Mouse (Mus musculus) fibroblast of lung, adult 2 months (primary cell): ENCODE results near the gene Palm2.

ENCODE experiments used
- DNase-seq: peaks from one replicate; pipeline ENCODE4 v3.0.0-alpha.2; 2011; ENCODE audit warnings: low read depth

Gene Palm2

DNA sequence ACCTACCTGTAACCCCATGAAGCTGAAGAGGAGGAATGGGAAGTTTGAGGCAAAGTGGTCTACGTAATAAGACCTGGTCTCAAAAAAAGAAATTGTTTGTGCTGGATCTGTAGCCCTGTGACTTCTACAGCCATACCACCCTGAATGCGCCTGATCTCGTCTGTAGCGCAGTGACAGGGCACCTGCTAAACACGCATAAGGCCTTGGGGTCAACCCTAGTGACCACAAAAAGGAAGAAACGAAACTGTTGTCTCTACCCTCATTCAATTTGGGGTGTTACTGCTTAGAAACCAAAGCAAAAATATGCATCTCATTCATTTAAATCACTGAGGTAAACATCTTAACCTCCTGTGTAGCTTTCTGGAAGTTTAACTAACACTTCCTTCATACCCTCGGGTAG is 270.5 kb downstream of the Palm2 start:
- no peak for DNase-seq

DNA sequence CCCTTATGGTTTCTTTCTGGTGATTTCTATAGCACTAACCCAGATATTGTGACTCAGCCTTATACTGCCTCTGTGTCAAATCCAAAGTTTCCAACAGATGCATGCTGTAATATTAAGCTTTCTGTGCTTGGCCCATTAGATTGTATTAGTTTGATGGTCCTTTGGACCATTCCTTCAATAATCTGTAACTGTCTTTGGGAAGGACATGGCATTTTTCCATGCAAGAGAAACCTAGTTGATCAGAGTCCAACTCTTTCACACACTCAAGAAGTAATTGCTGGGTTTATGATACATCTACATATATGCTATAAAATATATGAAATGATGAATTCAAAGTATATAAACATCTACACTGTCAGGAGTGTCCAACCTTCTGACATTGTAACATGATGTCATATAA is 281.8 kb downstream of the Palm2 start:
- no peak for DNase-seq

DNA sequence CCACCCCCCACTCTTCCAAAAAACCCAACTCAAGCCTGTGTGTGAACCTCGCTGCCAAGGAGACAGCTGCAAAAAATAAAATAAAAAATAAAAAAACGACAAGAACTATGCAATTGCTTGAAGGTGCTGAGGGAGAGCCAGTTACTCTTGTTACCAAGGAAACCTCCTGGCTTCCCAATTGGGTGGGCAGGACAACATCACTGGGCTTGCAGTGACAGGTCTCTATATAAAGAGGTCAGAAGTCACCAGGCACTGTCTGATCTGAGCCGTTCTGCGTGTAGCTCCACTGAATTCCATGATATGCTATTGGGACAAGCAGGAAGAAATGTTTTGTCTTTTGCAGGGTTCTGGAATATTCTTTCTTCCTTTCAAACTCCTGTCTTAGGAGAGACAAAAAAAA is 282.7 kb downstream of the Palm2 start:
- DNase-seq = no peak

DNA sequence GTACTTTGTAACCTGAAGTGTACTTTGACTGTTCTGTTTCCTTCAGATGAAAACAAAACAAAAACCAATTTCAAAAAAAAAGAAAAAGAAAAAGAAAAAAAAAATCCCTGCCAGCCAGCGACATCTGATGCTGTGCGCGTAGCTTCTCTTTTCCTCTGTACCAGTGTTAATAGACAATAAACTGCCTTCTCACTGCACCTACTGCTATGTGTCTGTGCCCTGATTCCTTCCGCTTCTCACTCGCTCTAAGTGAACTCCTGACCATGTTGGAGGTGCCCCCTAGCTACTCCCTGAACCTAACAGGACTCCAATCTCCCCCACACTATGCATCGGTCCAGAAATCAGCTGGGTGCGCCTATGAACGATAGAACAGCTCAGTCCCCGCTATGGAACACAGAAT is 283.3 kb downstream of the Palm2 start, which contains the start of gene Akap2:
Akap2 (plus strand) TSS at position 304 of the 400 bp plus-strand sequence.
- DNase-seq = no peak

DNA sequence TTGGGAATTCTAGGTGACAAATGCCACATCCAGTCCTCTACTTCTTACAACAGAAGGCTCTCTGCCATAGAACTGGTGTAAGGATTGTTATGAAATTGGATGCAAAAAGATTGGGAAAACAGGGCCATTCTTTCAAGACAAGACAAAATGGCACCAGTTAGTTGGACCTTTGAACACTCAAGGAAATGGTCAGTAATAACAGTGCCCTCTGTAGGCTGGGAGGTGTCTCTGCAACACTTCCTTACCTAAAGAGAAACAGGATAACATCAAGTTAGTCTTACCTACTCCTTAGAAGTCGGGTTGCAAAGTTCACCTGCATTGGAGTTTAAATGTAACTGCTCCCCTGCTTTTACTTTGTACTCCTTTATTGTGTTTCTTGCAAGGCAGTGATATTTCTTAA is 285.3 kb downstream of the Palm2 start:
- no peak for DNase-seq

DNA sequence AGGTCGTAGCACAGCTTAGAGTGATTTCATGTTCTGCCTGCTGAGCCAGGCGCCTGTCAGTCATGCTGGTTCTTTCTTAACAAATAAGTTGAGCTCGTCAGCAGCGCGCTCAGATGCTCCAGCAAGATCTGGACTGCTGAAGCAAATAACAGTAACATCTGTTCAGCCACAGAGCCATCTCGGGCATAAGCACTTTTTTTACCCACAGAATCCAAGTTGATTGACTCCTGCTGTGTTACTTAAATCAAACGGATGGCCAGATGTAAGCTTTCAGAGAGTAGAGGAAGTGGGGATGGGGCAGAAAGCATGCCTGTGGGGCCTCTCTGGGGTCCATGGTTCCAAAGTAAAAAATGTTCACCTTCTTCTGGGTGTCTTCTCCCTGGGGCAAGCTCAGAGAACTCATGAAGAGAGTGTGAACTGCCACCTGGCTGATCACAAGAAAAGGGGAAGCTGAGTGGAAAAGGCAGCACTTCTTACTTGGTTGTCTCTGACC is 286.9 kb downstream of the Palm2 start:
- DNase-seq = no peak

DNA sequence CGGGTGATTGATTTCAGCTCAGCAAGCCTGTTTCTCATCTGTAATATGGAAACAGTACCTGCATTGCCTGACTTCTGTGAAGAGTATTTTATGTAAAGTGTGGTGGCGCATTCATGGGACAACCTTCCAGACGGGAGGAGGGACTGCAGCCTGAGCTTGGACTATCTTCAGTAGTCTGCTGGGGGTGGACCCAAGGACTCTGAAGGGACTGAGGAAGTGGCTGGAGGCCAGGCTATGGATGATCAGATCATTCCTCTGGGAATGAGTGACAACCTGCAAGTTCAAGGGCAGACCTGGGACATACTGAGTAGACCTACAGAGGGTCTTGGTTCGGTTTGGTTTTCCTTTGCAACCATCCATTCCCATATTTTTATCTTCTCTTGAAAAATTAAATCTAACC is 288.2 kb downstream of the Palm2 start:
- no peak for DNase-seq

DNA sequence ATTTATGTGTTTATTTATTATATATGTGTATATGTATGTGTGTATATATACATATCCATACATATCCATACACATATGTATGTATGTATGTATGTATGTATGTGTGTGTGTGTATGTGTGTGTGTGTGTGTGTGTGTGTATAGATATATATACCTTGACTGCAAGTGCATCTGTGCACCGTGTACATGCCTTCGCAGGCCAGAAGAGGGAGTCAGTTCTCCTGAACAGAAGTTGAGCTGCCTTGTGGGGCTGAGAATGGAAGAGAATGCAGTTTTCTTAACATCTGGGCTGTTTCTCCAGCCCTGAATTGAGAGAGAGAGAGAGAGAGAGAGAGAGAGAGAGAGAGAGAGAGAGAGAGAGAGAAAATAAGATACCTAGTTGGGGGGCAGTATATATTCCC is 289.6 kb downstream of the Palm2 start:
- no peak for DNase-seq

DNA sequence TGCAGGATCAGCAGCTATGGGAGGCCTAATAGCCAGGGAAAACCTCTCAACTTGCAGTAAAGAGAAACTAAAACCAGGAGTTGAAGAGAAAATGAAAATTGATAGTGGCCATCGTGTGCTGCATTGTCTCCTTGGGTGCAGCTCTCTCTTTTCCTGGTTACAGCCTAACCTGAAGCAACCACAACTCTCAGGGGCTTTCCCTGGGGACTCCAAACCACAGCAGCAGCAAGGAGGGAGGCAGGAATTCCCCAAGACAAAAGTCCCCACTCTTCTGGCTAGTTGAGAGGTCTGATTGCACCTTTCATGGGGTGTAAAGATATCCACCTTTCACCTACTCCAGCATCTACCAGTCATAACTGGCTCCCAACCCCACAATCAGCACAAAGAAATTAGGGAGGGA is 291.5 kb downstream of the Palm2 start:
- DNase-seq = no peak

DNA sequence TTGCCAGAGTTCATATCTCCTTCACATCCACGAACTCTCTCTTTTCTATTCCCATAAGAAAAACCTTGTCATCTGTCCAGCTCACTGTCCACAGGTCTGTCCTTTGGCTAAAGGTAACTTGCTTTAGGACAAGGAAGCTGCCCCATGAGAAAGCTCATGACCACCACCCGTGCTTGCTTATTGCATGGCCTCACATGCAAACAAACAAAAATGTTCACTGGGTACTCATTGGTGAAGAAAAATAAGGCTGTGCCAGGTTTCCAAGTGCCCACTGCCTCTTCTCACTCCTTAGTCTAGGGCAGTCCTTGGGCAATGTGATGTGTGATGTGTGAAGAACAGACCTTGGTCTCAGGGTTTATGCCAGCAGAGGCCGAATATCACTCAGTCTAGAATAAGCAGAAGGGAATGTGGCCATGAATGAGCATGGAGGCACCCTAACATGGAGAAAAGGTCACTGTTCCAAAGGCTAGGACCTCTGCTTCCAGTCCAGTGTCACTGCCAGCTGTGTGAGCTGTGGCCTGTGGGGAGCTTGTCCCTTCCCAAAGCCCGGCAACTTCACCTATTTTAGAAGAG is 294.6 kb downstream of the Palm2 start:
- no peak for DNase-seq

DNA sequence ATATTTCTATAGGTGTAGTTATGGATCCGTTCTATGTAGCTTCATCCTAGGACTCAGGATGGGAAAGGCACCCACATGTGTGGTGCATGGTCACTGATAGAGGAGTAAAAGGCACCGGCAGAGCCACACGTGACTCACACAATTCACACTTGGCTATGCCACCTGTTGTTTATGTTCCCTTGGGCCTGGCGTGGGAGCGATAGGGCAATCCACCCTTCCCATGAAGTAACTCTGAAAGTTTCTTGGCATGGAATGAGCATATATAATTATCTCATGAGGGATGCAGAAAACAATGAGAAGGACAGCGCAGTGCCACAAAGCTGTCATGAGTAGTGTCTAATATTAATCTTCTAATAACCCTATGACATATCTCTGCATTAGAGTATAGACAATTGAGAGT is 296.0 kb downstream of the Palm2 start:
- DNase-seq = no peak

DNA sequence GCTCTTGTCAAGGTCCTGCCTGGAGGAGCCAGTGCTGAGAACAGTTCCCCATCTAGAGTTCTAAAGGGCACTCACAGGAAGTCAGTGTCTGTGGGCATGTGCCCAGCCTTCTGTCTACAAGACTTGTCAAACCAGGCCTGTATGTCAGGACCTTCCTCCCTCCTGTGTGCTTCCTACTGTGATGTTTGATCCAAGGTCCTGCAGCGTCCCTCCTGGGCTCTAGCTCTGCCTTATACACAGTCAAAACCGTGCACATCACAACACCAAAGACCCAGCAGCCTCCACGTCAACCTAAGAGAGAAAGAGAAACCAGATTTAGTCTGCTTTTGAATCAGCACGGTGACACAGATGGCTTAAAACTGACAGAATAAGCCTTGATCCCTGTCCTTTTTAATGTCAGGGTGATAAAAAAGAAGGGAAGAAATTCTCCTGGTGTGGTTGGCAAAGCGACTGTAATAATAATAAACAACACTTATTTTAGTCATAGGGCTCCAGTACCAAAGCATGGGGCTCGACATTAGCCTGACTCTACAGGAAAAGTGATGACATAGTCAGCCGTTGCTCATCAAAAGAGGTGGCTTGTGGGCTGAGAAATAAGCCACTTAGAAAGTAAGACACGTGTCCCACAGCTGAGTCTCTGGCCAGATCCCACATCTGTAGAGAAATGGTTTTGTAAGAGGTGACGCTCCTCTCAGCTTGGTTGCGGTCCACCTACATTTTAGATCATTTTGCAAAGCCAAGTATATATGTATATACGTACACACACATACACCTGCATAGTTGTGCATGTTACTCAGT is 297.0 kb downstream of the Palm2 start:
- DNase-seq = peak; percentile 32

DNA sequence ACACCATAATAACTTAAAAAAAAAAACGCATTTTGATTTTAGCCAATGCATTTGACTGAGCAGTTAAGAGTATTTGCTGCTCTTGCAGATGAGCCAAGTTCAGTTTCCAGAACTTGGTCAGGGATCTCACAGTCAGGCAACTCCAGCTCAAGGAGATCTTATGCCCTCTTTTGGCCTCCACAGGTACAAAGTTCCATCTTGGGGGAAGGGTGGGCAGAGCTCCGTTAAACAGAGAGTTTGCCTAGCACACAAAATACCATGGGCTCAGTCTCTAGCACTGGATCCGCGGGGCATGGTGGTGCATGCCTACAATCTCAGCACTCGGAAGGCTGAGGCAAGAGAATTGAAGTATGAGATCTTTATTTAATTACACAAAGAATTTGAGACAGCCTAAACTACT is 298.3 kb downstream of the Palm2 start:
- no peak for DNase-seq

DNA sequence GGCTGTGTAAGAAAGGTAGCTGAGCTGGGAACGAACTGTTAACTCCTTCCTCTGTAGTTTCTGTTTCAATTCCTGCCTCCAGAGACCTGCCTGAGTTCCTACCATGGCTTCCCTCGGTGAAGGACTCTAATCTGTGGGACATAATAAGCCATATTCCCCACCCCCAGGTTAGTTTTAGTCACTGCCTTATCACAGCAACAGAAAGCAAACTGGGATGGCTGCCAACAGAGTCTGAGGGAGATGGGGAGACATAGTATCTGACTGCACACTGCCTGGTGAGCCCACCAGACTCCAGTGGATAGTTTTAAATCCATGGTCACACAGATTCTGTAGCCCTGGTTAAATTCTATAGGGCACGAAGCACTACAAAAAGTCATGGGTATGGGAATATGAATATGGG is 299.4 kb downstream of the Palm2 start:
- no peak for DNase-seq

DNA sequence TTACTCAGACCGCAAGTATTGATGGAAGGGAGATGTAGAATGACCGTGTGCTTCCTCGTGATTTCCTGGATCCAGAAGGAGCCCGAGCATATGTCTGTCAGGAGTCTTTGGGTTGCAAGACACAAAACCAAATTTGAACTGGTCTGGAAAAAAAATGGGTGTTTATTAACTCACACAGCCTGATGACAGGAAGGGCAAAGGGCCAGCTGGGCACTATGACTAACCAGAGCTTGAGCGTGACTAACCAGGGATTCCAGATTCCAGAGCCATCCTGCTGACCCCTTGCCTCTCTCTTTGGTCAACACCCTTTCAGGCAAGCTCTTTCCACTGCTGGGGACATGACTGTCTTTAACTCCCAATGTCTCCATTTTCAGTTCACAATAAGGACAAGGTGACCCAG is 301.4 kb downstream of the Palm2 start:
- peak; percentile 97 for DNase-seq

DNA sequence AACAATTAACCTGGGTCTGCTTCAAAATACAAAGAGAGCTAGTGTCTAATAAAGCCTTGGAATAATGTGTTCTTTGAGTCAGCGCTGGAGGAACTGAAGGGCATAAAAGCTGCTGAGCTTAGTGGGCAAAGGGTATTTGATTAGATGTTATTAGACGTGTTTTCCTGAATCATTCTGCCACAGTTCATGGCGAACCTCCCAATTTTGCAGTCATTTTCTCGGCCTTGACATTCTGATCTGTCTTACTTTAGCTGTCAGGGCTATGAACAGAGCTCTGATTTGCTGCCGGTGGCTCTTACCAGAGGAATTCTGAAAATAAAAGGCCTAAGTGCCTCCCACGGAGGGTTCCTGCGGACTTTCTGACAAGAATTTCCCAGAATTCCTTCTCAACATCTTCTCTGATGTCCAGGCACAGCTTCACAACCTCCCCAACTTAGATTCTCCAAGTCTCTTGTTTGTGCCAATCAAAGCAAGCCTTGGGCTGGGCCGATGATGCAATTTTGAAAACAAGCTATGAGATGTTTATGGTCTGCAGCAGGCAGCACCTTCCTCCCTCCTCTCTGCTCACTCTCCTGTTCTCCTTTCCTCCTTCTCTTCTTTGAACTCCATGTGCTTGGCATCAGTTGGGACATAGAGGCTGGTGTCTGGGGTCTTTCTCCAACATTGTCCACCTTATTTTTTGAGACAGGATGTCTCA is 305.0 kb downstream of the Palm2 start:
- peak; percentile 91 for DNase-seq

DNA sequence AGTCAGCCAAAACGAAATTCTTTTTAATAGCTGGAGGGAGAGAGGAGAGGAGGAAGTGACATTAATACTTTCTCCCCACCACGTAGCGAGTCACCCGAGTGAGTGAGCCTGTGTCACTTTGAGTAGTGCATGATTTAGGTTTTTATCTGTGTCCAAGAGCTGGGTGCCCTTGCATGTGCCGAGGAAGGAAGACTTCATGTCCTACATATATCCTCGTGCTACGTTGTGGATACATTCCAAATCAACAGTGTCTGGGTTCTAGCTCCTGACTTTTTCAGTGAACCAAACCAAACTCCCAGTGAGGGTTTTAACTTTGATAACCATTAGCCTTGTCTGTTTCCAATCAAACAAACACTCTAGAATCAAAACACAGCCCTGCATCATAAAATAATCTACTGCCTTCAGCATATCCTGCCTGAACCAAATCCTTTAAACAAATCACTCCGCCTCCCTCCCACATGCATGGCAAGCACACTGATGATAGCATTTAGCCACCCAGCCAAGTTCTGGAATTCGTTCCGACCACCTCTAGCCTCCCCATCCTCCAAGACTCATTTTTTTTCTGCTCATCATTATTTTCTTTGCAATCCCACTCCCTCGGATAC is 309.4 kb downstream of the Palm2 start:
- DNase-seq = no peak

DNA sequence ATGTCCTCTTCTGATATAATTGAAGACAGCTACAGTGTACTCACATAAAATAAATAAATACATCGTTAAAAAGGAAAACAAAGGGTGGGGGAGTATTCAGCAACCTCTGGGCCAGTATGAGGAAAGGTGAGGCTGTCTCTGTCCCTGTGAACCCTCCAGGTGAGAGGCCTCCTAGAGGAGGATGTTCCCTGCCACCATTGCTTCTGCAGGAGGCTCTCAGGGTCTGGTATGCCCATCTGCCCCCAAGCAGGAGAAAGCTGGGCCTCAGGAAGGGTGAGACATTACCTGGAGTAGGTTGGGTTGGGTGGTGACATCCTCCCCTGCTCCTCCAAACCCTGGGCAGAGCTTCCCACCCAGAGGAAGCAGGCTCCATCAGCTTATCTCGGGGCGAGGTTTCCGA is 316.6 kb downstream of the Palm2 start:
- DNase-seq = no peak

DNA sequence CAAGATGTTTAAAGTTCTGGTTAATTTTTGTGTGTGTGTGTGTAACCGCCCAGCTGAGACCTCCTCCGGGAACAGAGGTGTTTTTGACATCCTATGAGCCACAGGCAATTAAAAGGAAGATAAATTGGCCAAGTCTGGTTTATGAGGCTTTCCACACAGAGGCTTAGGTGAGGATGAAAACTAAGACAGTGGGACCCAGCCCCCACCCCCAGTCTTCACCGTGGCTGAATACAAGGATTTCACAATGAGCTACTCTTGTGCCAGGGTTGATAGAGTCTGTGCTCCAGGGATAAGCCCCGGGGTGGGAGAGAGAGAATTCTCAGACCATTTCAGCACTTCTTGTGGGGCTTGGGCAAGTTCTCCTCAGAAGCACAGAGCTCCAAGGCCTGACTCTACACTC is 317.0 kb downstream of the Palm2 start:
- DNase-seq = no peak

DNA sequence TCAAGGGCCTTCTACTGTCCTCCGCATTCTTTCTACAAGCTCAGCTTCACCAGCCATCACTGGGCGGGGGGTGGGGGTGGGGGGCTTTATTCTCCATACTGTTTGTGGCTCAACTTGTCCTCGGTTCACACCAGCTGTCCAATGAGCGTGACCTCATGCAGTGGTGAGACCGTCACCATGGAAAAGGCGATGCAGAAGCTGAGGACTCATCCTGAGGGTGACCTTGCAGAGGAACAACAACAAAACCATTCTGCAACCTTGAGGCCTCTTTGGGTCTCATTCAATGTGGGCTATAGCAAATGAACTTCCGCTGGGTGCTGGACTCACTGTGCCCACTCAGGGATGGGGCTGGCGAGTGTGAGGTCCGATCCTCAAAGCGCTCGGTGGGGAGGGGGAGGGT is 317.5 kb downstream of the Palm2 start:
- no peak for DNase-seq

DNA sequence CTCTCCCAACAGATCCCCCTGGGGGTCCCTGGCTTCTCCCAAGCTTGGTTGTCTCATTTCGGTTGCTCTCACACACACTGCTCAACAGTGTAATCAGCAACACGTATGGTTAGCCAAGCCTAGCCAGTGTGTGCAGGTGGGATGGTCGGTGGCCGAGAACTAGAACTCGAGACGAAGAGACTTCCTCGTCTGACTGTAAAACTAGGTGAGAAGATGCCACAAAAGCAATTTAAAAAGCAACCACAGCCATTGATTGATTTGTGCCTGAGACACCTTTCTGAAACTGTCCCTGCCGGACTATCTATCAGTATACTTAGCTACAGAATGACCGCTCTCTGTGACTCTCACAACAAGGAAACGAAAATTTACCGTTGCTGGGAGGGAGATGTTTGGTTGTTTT is 321.0 kb downstream of the Palm2 start:
- no peak for DNase-seq

DNA sequence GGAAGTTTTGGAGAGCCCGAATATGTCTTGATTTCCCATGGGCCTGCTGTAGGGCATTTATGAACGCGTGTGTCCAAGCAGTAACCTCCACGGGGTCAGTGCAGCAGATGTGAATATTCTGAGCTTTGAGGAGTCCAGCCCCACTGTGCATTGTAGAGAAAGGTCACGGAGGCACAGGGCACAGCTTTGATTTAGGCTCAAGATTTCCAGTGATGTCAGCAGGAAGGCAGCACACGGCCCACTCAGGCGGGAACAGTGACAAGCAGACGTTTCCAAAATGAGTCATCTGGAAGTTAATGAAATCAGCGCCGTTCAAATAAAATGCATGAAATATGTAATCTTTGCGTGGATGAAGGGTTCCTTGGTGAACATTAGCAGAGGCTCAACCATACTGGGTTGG is 323.9 kb downstream of the Palm2 start:
- DNase-seq = no peak
